Mouse (Mus musculus) limb, embryonic 12.5 days (tissue): ENCODE measurements around the gene Gnai2. TPM values are rescaled to one million over a fixed set of nuclear protein-coding genes. Genes with fewer than 3 reads are reported as not detected.

ENCODE experiments used
- polyA plus RNA-seq: library from polyadenylated mRNA; unstranded; fragments of >200 nt; fragmentation: Nextera tagmentation; extraction: Ambion mirVana; gene quantifications from 2 replicates; pipeline ENCODE4 v1.2.1, GENCODE M21; 2016

The Gnai2 gene
- polyA plus RNA-seq, 1 experiment from 2014 or later = 400 TPM

Other genes starting within 250 kb of the Gnai2 start
- gene Cacna2d2, start 235.8 kb downstream of the Gnai2 start, polyA plus RNA-seq = 0.37 and 0.49 TPM in 2 replicates
- gene Tmem115, start 101.4 kb downstream of the Gnai2 start, polyA plus RNA-seq = 47.0 and 47.7 TPM in 2 replicates
- gene Cyb561d2, start 93.2 kb downstream of the Gnai2 start, polyA plus RNA-seq = 15.3 and 15.6 TPM in 2 replicates
- gene Nprl2, start 93.1 kb downstream of the Gnai2 start, polyA plus RNA-seq = 38.6 and 40.1 TPM in 2 replicates
- 1.2 and 1.7 TPM in 2 replicates for gene Zmynd10, start 88.1 kb downstream of the Gnai2 start, polyA plus RNA-seq
- gene Rassf1, start 83.8 kb downstream of the Gnai2 start, polyA plus RNA-seq = 59.8 and 64.8 TPM in 2 replicates
- gene Tusc2, start 72.1 kb downstream of the Gnai2 start, polyA plus RNA-seq = 50.6 and 52.6 TPM in 2 replicates
- gene Hyal2, start 67.4 kb downstream of the Gnai2 start, polyA plus RNA-seq = 127 and 128 TPM in 2 replicates
- gene Hyal1, start 58.4 kb downstream of the Gnai2 start, polyA plus RNA-seq = 13.7 and 14.9 TPM in 2 replicates
- 14.3 and 16.1 TPM in 2 replicates for gene Naa80, start 56.5 kb downstream of the Gnai2 start, polyA plus RNA-seq
- 1.3 and 1.4 TPM in 2 replicates for gene Hyal3, start 54.5 kb downstream of the Gnai2 start, polyA plus RNA-seq
- gene Ifrd2, start 47.7 kb downstream of the Gnai2 start, polyA plus RNA-seq = 38.5 and 40.2 TPM in 2 replicates
- gene Sema3b, start 26.1 kb downstream of the Gnai2 start, polyA plus RNA-seq = 8.1 and 9.1 TPM in 2 replicates
- 3.5 and 5.0 TPM in 2 replicates for gene Slc38a3, start 34.2 kb upstream of the Gnai2 start, polyA plus RNA-seq
- gene Gnat1, start 44.3 kb upstream of the Gnai2 start, polyA plus RNA-seq = 2.1 and 2.2 TPM in 2 replicates
- 47.6 and 53.5 TPM in 2 replicates for gene Sema3f, start 75.1 kb upstream of the Gnai2 start, polyA plus RNA-seq
- gene Rbm5, start 135.6 kb upstream of the Gnai2 start, polyA plus RNA-seq = 232 and 239 TPM in 2 replicates
- 111 TPM in 2 replicates for gene Rbm6, start 237.9 kb upstream of the Gnai2 start, polyA plus RNA-seq